Mouse (Mus musculus) liver, adult 2 months (tissue): ENCODE measurements at regions not wholly inside any gene's neighbourhood (a gene's known extent, or its start where the extent isn't known, plus 50 kb on each side); places are given as distances from the start of the nearest gene placed in this dataset.
A peak's percentile ranks its signal among the peaks of the same experiment; 100 is the strongest.

ENCODE experiments used
- DNase-seq: peaks from one replicate; pipeline ENCODE4 v3.0.0-alpha.2; 2011; ENCODE audit warnings: low read depth, low spot score; ENCODE audit errors: extremely low read depth
- H3K27ac ChIP-seq: fragments of 200-500 bp; replicated peaks from 2 replicates; pipeline ENCODE4 v1.5.1; 2012; ENCODE audit warnings: low read depth, mild to moderate bottlenecking, control low read depth, inconsistent platforms, low read length; ENCODE audit not compliant: insufficient read depth
- H3K27me3 ChIP-seq: fragments of 200-500 bp; 2 replicates; pipeline ENCODE4 v1.6.1; 2012; ENCODE audit warnings: mild to moderate bottlenecking, moderate library complexity, low read length, inconsistent platforms; ENCODE audit not compliant: control insufficient read depth, insufficient read depth
- H3K36me3 ChIP-seq: fragments of 200-500 bp; 2 replicates; pipeline ENCODE4 v1.6.1; 2012; ENCODE audit warnings: low read length, inconsistent platforms; ENCODE audit not compliant: control insufficient read depth, insufficient read depth
- H3K4me1 ChIP-seq: fragments of 200-500 bp; 2 replicates; pipeline ENCODE4 v1.6.1; 2011; ENCODE audit warnings: low read length; ENCODE audit not compliant: control insufficient read depth, insufficient read depth
- H3K4me3 ChIP-seq: fragments of 200-500 bp; 2 replicates; pipeline ENCODE4 v1.5.1; 2011; ENCODE audit warnings: low read depth, mild to moderate bottlenecking, control low read depth, low read length, moderate library complexity; ENCODE audit not compliant: insufficient read depth
- H3K79me2 ChIP-seq: fragments of 200-500 bp; 2 replicates; pipeline ENCODE4 v1.6.1; 2012; ENCODE audit warnings: inconsistent platforms, mild to moderate bottlenecking, low read length, moderate library complexity; ENCODE audit not compliant: control insufficient read depth, insufficient read depth
- H3K9ac ChIP-seq: fragments of 200-500 bp; 2 replicates; pipeline ENCODE4 v1.6.1; 2012; ENCODE audit warnings: low read depth, mild to moderate bottlenecking, control low read depth, inconsistent platforms, low read length
- CTCF ChIP-seq: fragments of 200-500 bp; IDR thresholded peaks from 2 replicates; pipeline ENCODE4 v1.5.1; 2011; ENCODE audit warnings: low read depth, low read length, control low read depth
- POLR2A ChIP-seq: fragments of 200-500 bp; IDR thresholded peaks from 2 replicates; pipeline ENCODE4 v1.6.1; 2011; ENCODE audit warnings: low read length, control low read depth; ENCODE audit not compliant: insufficient read depth; ENCODE audit errors: extremely low read depth
- WGBS: fragments of 180-500 bp; shearing (Covaris S2); methylation state at CpG from one replicate; pipeline ENCODE4 v1.1.7; 2018; 5-methylcytosine and 5-hydroxymethylcytosine counted together

- TF ChIP-seq POLR2A (no peak), CTCF (no peak)
- Histone ChIP-seq H3K4me1 (no peaks in the 10 kb centered on the region), H3K9ac (no peak overlapping the region), H3K79me2 (no peaks in the 10 kb centered on the region), H3K27ac (no peak overlapping the region), H3K36me3 (no peaks in the 10 kb centered on the region), H3K4me3 (no peak overlapping the region), H3K27me3 (no peaks in the 10 kb centered on the region)
- no peak for DNase-seq
- 75% methylated on average over 10 of the region's 10 CpGs for WGBS
These were observed 456.1 kb upstream of the Kirrel3 start for GRCm38 (mm10) chr9:34029503-34030169.

- DNase-seq = peak; percentile 3
These were observed 431.3 kb upstream of the Kirrel3 start for GRCm38 (mm10) chr9:34054435-34054834.

More at GRCm38 (mm10) chr9:34054435-34054834, 431.3 kb upstream of the Kirrel3 start:
- H3K4me1 ChIP-seq = no peaks in the 10 kb centered on the region
- 24% methylated on average over 2 of the region's 2 CpGs for WGBS
- H3K79me2 ChIP-seq = no peaks in the 10 kb centered on the region
- TF ChIP-seq CTCF (no peak), POLR2A (no peak)
- H3K36me3 ChIP-seq = no peaks in the 10 kb centered on the region
- H3K27ac ChIP-seq = no peak overlapping the region
- no peaks in the 10 kb centered on the region for H3K27me3 ChIP-seq
- no peak overlapping the region for H3K9ac ChIP-seq
- H3K4me3 ChIP-seq = no peak overlapping the region
